Mouse (Mus musculus): ENCODE measurements around the gene Rlim. TPM values are rescaled to one million over a fixed set of nuclear protein-coding genes. Genes with fewer than 3 reads are reported as not detected.
A peak's percentile ranks its signal among the peaks of the same experiment; 100 is the strongest.

The Rlim gene
- polyA plus RNA-seq (2014; fragmentation: Nextera tagmentation; extraction: Ambion mirVana): 37.7 and 43.1 TPM in 2 replicates

DNA sequence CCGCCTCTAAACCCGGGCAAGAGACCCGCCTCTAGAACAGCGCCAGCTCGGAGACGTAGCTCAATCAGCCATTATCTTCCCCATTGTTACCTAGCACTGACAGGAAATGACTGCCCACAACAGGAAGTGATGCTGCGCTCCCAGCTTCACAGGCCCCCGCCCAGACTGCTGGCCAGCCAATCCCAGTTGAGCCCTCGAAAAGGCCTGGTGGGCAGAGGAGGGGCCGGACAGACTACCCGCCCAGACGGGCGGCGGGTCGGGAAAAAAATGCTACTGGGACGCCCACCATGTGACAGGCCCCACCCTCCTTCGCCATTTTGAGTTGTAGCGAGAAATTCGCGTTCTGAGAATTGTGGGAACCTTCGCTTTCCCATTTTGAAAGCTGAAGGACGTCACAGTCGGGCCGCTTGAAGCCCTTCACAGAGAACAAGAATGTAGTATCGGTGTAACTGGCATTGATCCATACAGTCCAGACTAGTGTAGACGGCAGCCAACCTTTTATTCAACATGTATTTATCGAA is at the start of gene Rlim:
TSS of gene Rlim (minus strand) at position 116 of the 521 bp plus-strand sequence.
- no peaks in the 10 kb centered on the region for H3K36me3 ChIP-seq (ENCODE audit: control insufficient read depth, insufficient read depth, low read length)
- H3K9ac ChIP-seq (ENCODE audit: low read length): peak within 1 kb of the TSS; percentile 70
- H3K27ac ChIP-seq (ENCODE audit: low read depth, low read length): peak within 1 kb of the TSS; percentile 74
- DNase-seq (ENCODE audit: low spot score, missing footprints) (peak; percentile 89), ATAC-seq (ENCODE audit: low FRiP score) (peak; percentile 100)
- peak within 1 kb of the TSS; percentile 60 for H3K4me3 ChIP-seq (ENCODE audit: low read depth, low read length)
- H3K27me3 ChIP-seq (ENCODE audit: control insufficient read depth, insufficient read depth, low read length): peaks cover 7% of the 10 kb centered on the region
- H3K4me1 ChIP-seq (ENCODE audit: control insufficient read depth, insufficient read depth, low read length): no peaks in the 10 kb centered on the region
- WGBS: 23% methylated on average over 27 of the region's 27 CpGs
- peak within 1 kb of the TSS; percentile 42 for H3K4me2 ChIP-seq
- no peaks in the 10 kb centered on the region for H3K9me3 ChIP-seq (ENCODE audit: control insufficient read depth, low read length)

DNA sequence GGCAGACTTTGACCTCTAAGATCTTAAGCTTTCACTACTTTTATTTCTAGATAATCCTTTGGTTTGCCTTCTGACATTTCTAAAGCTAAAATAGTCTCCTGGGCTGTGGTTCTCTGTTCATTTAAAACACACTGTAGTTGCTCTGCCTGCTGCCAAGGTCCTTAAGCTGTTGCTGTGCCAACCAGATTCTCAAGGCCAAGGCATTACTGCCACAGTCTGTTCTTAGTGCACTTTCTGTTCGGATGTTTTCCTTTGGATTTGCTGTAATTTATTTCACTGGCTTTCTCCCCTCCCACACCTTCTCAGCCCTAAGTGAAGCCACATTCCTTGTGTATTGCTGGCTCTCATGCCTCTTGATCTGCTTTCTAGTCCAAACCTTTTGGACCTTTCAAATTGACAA is 36.1 kb upstream of the Rlim start:
- Histone ChIP-seq H3K27ac (ENCODE audit: low read depth, low read length) (no peak overlapping the region), H3K4me2 (no peak overlapping the region), H3K4me3 (ENCODE audit: low read depth, low read length) (no peak overlapping the region), H3K36me3 (ENCODE audit: control insufficient read depth, insufficient read depth, low read length) (no peaks in the 10 kb centered on the region), H3K4me1 (ENCODE audit: control insufficient read depth, insufficient read depth, low read length) (no peaks in the 10 kb centered on the region), H3K9me3 (ENCODE audit: control insufficient read depth, low read length) (no peaks in the 10 kb centered on the region), H3K27me3 (ENCODE audit: control insufficient read depth, insufficient read depth, low read length) (peaks cover 7% of the 10 kb centered on the region), H3K9ac (ENCODE audit: low read length) (no peak overlapping the region)
- no peak for ATAC-seq (ENCODE audit: low FRiP score)
- no peak for DNase-seq (ENCODE audit: low spot score, missing footprints)
- WGBS: 59% methylated on average over 1 of the region's 1 CpGs

DNA sequence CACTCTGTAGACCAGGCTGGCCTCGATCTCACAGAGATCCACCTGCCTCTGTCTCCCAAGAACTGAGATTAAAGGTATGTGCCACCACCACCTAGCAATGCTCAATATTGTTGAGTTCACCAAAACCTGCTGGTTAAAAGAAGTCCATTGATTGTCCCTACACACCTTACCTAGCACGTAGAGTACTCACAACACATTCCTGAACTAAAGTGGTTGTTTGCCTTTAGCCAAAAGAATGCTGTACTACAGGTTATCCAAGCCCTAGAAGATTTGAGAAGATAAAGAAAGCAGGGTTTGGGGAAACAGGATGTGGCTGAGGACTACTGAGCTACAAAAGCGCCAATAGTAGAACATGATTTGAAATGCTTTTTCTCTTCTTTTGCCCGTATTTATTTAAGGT is 34.0 kb upstream of the Rlim start:
- 93% methylated on average over 4 of the region's 4 CpGs for WGBS
- Histone ChIP-seq H3K9ac (ENCODE audit: low read length) (no peak overlapping the region), H3K4me1 (ENCODE audit: control insufficient read depth, insufficient read depth, low read length) (no peaks in the 10 kb centered on the region), H3K9me3 (ENCODE audit: control insufficient read depth, low read length) (no peaks in the 10 kb centered on the region), H3K36me3 (ENCODE audit: control insufficient read depth, insufficient read depth, low read length) (no peaks in the 10 kb centered on the region), H3K4me2 (no peak overlapping the region), H3K27ac (ENCODE audit: low read depth, low read length) (no peak overlapping the region), H3K4me3 (ENCODE audit: low read depth, low read length) (no peak overlapping the region), H3K27me3 (ENCODE audit: control insufficient read depth, insufficient read depth, low read length) (peaks cover 7% of the 10 kb centered on the region)
- ATAC-seq (ENCODE audit: low FRiP score) (no peak), DNase-seq (ENCODE audit: low spot score, missing footprints) (no peak)

DNA sequence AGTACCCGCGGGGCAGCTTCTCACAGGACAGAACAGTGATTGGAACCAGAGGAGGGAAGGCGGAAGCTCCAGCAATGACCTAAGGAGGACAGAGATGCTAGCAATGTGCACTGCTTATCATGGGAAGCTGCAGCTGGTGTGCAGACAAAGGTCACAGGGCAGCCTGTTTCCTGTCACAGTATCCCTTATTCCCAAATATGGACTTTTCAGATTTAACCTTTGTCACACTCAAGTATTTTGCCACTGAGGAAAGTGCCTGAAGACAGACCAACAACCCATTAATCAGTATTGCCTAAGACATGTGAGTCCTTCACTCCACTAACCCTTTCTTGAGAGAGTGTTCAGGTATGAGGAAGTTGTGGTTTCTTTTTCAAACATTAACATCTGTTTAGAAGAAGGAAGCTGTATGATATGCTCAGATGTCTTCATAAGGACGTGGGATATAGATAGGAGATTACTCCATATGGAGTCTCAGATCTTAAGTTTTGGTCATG is 32.3 kb upstream of the Rlim start:
- 64% methylated on average over 4 of the region's 4 CpGs for WGBS
- Histone ChIP-seq H3K9ac (ENCODE audit: low read length) (no peak overlapping the region), H3K4me3 (ENCODE audit: low read depth, low read length) (no peak overlapping the region), H3K36me3 (ENCODE audit: control insufficient read depth, insufficient read depth, low read length) (no peaks in the 10 kb centered on the region), H3K27ac (ENCODE audit: low read depth, low read length) (no peak overlapping the region), H3K4me1 (ENCODE audit: control insufficient read depth, insufficient read depth, low read length) (no peaks in the 10 kb centered on the region), H3K4me2 (no peak overlapping the region), H3K27me3 (ENCODE audit: control insufficient read depth, insufficient read depth, low read length) (peaks cover 7% of the 10 kb centered on the region), H3K9me3 (ENCODE audit: control insufficient read depth, low read length) (no peaks in the 10 kb centered on the region)
- no peak for ATAC-seq (ENCODE audit: low FRiP score)
- no peak for DNase-seq (ENCODE audit: low spot score, missing footprints)

DNA sequence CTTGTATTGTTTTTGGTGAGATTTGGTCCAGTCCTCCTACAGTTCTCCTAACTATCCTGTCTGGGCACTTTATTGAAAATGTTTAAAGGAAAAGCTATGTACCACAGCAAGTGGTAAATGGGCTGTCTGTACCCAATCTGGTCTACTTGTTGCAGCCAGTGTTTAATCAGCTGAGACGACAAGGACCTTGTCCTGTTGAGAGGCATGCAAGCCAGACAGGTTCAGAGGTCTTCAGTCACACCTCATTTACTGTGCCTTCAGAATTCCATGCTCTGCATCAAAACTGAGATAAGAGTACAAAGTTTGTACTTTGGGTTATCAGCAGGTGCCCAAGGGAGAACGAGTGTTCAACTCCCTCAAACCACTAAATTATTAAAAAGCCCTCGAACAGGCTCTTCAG is 13.7 kb upstream of the Rlim start:
- 70% methylated on average over 3 of the region's 3 CpGs for WGBS
- no peak for ATAC-seq (ENCODE audit: low FRiP score)
- DNase-seq (ENCODE audit: low spot score, missing footprints): no peak
- no peak overlapping the region for H3K27ac ChIP-seq (ENCODE audit: low read depth, low read length)
- no peaks in the 10 kb centered on the region for H3K36me3 ChIP-seq (ENCODE audit: control insufficient read depth, insufficient read depth, low read length)
- H3K4me1 ChIP-seq (ENCODE audit: control insufficient read depth, insufficient read depth, low read length): no peaks in the 10 kb centered on the region
- no peak overlapping the region for H3K9ac ChIP-seq (ENCODE audit: low read length)
- no peak overlapping the region for H3K4me3 ChIP-seq (ENCODE audit: low read depth, low read length)
- peaks cover 21% of the 10 kb centered on the region; the same call in 1 of the 2 replicates for H3K27me3 ChIP-seq (ENCODE audit: control insufficient read depth, insufficient read depth, low read length)
- H3K4me2 ChIP-seq: no peak overlapping the region
- H3K9me3 ChIP-seq (ENCODE audit: control insufficient read depth, low read length): no peaks in the 10 kb centered on the region

DNA sequence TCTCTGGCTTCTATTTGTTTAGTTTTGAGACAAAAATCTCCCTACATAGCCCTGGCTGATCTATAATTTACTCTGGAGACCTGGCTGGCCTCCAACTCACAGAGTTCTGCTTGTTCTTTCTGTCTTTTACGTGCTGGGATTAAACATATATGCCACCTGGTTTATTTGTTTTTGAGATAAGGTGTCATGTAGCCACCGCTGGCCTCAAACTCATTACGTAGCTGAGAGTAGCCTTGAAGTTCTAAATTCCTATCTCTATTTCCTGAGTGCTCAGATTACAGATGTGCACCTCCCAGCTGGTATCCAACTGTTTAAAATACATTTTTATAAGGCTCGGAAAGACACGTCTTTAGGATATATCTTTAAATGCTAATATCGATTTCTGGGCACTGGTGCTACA is 12.8 kb upstream of the Rlim start:
- H3K9me3 ChIP-seq (ENCODE audit: control insufficient read depth, low read length): no peaks in the 10 kb centered on the region
- peaks cover 16% of the 10 kb centered on the region; the same call in 1 of the 2 replicates for H3K27me3 ChIP-seq (ENCODE audit: control insufficient read depth, insufficient read depth, low read length)
- ATAC-seq (ENCODE audit: low FRiP score) (no peak), DNase-seq (ENCODE audit: low spot score, missing footprints) (no peak)
- no peak overlapping the region for H3K9ac ChIP-seq (ENCODE audit: low read length)
- 72% methylated on average over 6 of the region's 6 CpGs for WGBS
- no peak overlapping the region for H3K4me3 ChIP-seq (ENCODE audit: low read depth, low read length)
- no peak overlapping the region for H3K4me2 ChIP-seq
- no peak overlapping the region for H3K27ac ChIP-seq (ENCODE audit: low read depth, low read length)
- H3K4me1 ChIP-seq (ENCODE audit: control insufficient read depth, insufficient read depth, low read length): no peaks in the 10 kb centered on the region
- no peaks in the 10 kb centered on the region for H3K36me3 ChIP-seq (ENCODE audit: control insufficient read depth, insufficient read depth, low read length)

DNA sequence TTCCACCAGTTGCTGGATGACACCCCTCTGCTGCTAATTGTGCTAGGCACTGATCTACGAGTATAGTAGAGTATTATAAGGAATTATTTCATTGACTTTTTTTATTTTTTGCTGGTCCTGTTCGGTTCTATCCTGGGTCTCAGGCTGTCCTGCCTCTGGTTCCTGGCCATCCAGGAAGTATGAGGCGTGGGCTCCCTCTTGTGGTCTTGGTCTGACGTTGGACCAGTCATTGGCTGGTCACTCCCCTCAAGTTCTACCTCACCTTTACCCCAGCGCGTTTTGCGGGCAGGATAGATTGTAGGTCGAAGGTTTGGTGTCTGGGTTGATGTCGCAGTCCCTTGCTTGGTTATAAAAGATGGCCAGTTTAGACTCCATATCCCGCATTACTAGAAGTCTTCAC is 10.6 kb upstream of the Rlim start:
- H3K27ac ChIP-seq (ENCODE audit: low read depth, low read length): no peak overlapping the region
- H3K4me1 ChIP-seq (ENCODE audit: control insufficient read depth, insufficient read depth, low read length): no peaks in the 10 kb centered on the region
- ATAC-seq (ENCODE audit: low FRiP score): no peak
- DNase-seq (ENCODE audit: low spot score, missing footprints): no peak
- H3K4me3 ChIP-seq (ENCODE audit: low read depth, low read length): no peak overlapping the region
- no peak overlapping the region for H3K9ac ChIP-seq (ENCODE audit: low read length)
- H3K4me2 ChIP-seq: no peak overlapping the region
- H3K36me3 ChIP-seq (ENCODE audit: control insufficient read depth, insufficient read depth, low read length): no peaks in the 10 kb centered on the region
- peaks cover 22% of the 10 kb centered on the region; the same call in 1 of the 2 replicates for H3K27me3 ChIP-seq (ENCODE audit: control insufficient read depth, insufficient read depth, low read length)
- H3K9me3 ChIP-seq (ENCODE audit: control insufficient read depth, low read length): no peaks in the 10 kb centered on the region
- WGBS: 39% methylated on average over 10 of the region's 10 CpGs

DNA sequence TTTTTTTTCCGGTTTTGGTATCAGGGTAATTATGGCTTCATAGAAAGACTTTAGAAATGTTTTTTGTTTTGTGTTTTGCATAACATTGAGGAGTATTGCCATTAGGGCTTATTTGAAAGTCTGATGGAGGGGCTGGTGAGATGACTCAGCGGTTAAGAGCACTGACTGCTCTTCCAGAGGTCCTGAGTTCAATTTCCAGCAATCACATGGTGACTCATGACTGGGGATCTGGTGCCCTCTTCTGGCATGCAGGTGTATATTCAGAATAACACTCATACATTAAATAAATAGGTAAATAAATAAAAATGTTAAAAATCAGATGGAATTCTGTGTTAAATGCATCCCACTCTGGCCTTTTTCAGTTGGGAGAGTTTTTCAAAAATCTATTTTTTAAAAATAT is 9.3 kb upstream of the Rlim start:
- H3K27me3 ChIP-seq (ENCODE audit: control insufficient read depth, insufficient read depth, low read length): peaks cover 23% of the 10 kb centered on the region
- 57% methylated on average over 2 of the region's 2 CpGs for WGBS
- no peak overlapping the region for H3K9ac ChIP-seq (ENCODE audit: low read length)

DNA sequence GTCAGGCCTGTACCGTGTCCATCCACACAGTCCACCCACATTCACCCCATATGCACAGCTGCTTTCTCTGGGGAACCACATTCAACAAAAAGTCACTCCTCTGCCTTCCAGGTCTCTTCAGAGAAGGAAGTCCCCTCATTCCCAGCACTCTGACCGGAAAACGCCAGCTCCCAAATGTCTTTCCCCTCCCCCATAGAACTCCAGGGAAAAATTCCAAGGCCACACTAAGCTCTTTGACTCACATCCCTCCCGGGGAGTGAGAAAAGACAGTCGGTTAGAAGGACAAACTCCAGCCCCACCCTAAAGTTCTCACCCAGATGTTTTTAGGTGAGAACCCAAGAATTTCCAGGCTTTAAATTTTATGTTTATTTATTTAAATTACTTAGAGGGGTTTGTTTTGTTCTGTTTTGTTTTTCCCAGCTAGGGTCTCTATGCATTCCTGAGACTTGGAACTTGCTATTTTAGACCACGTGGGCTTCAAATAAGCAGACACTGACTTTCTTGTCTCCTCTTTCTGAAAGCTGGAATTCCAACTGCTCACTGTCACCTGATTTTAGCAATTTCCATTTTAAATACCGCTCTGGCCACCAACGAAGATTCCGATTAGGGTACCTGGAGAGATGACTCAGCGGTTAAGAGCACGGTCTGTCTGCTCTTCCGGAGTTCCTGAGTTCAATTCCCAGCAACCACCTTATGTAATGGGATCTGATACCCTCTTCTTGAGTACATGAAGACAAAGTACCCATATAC is 6.3 kb upstream of the Rlim start:
- H3K27ac ChIP-seq (ENCODE audit: low read depth, low read length): no peak overlapping the region
- no peak overlapping the region for H3K9ac ChIP-seq (ENCODE audit: low read length)
- ATAC-seq (ENCODE audit: low FRiP score) (no peak), DNase-seq (ENCODE audit: low spot score, missing footprints) (no peak)
- H3K36me3 ChIP-seq (ENCODE audit: control insufficient read depth, insufficient read depth, low read length): no peaks in the 10 kb centered on the region
- H3K4me1 ChIP-seq (ENCODE audit: control insufficient read depth, insufficient read depth, low read length): no peaks in the 10 kb centered on the region
- WGBS: 25% methylated on average over 12 of the region's 12 CpGs
- H3K9me3 ChIP-seq (ENCODE audit: control insufficient read depth, low read length): no peaks in the 10 kb centered on the region
- H3K4me2 ChIP-seq: no peak overlapping the region
- H3K4me3 ChIP-seq (ENCODE audit: low read depth, low read length): no peak overlapping the region
- H3K27me3 ChIP-seq (ENCODE audit: control insufficient read depth, insufficient read depth, low read length): peaks cover 16% of the 10 kb centered on the region

More for the DNA sequence above, 9.3 kb upstream of the Rlim start:
- Histone ChIP-seq H3K4me3 (ENCODE audit: low read depth, low read length) (no peak overlapping the region), H3K27ac (ENCODE audit: low read depth, low read length) (no peak overlapping the region), H3K9me3 (ENCODE audit: control insufficient read depth, low read length) (no peaks in the 10 kb centered on the region), H3K4me1 (ENCODE audit: control insufficient read depth, insufficient read depth, low read length) (no peaks in the 10 kb centered on the region), H3K4me2 (no peak overlapping the region), H3K36me3 (ENCODE audit: control insufficient read depth, insufficient read depth, low read length) (no peaks in the 10 kb centered on the region)
- DNase-seq (ENCODE audit: low spot score, missing footprints) (no peak), ATAC-seq (ENCODE audit: low FRiP score) (no peak)
